Mouse (Mus musculus) small intestine, adult 2 months (tissue): ENCODE measurements at regions not wholly inside any gene's neighbourhood (a gene's known extent, or its start where the extent isn't known, plus 50 kb on each side); places are given as distances from the start of the nearest gene placed in this dataset.

Source experiments
- H3K27ac ChIP-seq: fragments of 200-500 bp; 2 replicates; pipeline ENCODE4 v1.5.1; 2012; ENCODE audit warnings: low read depth, low read length, control low read depth, inconsistent platforms; ENCODE audit not compliant: insufficient read depth
- H3K27me3 ChIP-seq: fragments of 200-500 bp; 2 replicates; pipeline ENCODE4 v1.6.1; 2012; ENCODE audit warnings: mild to moderate bottlenecking, moderate library complexity, low read length, inconsistent platforms; ENCODE audit not compliant: control insufficient read depth, insufficient read depth
- H3K36me3 ChIP-seq: fragments of 200-500 bp; 2 replicates; pipeline ENCODE4 v1.6.1; 2012; ENCODE audit warnings: mild to moderate bottlenecking, low read length, control low read depth, inconsistent platforms; ENCODE audit not compliant: control insufficient read depth, insufficient read depth
- H3K4me1 ChIP-seq: fragments of 200-500 bp; 2 replicates; pipeline ENCODE4 v1.6.1; 2012; ENCODE audit warnings: low read length, inconsistent platforms, mixed read lengths; ENCODE audit not compliant: control insufficient read depth, insufficient read depth, insufficient read length
- H3K4me3 ChIP-seq: fragments of 200-500 bp; 2 replicates; pipeline ENCODE4 v1.5.1; 2012; ENCODE audit warnings: low read depth, mild to moderate bottlenecking, control low read depth, inconsistent platforms, low read length, moderate library complexity
- CTCF ChIP-seq: fragments of 200-500 bp; IDR thresholded peaks from 2 replicates; pipeline ENCODE4 v1.5.1; 2012; ENCODE audit warnings: low read depth, mild to moderate bottlenecking, control low read depth, inconsistent platforms, low read length, moderate library complexity, mixed read lengths; ENCODE audit not compliant: insufficient replicate concordance, insufficient read length; ENCODE audit errors: extremely low read depth
- POLR2A ChIP-seq: fragments of 200-500 bp; IDR thresholded peaks from 2 replicates; pipeline ENCODE4 v1.6.1; 2012; ENCODE audit warnings: low read depth, mild to moderate bottlenecking, control low read depth, inconsistent platforms, low read length, moderate library complexity
- WGBS: fragments of 180-500 bp; shearing (Covaris S2); methylation state at CpG from one replicate; pipeline ENCODE4 v1.1.7; 2018; 5-methylcytosine and 5-hydroxymethylcytosine counted together

- TF ChIP-seq CTCF: no peak
- no peak for TF ChIP-seq POLR2A
- no peaks in the 10 kb centered on the region for H3K27me3 ChIP-seq
- no peak overlapping the region for H3K27ac ChIP-seq
- H3K4me3 ChIP-seq: no peak overlapping the region
- WGBS: 33% methylated on average over 5 of the region's 5 CpGs
- H3K4me1 ChIP-seq: peaks cover 9% of the 10 kb centered on the region
- H3K36me3 ChIP-seq: no peaks in the 10 kb centered on the region
Measured at GRCm38 (mm10) chr2:178709192-178709881, 279.0 kb downstream of the Cdh26 start.

DNA sequence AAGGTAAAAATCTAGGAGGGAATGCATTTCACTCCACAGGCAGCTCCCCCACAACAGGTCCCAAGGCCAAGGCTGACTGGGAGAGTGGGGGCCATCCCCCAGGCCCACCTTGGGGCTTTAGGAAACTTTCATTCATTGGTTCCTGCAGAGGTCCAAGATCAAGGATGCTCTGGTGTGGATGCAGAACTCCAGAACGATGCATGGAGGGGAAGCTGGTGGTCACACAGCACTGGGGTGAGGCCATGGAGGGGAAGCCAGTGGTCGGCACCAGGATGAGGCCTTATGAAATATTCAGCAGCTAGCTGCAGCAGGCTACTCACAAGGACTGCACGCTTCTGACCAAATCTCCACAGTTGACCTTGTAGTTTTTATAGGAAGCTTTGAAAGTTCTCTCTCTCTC is 279.7 kb downstream of the Cdh26 start:
- no peak for TF ChIP-seq CTCF
- TF ChIP-seq POLR2A: no peak
- Histone ChIP-seq H3K4me1 (peaks cover 9% of the 10 kb centered on the region), H3K27ac (no peak overlapping the region), H3K4me3 (no peak overlapping the region), H3K36me3 (no peaks in the 10 kb centered on the region), H3K27me3 (no peaks in the 10 kb centered on the region)
- WGBS: 77% methylated on average over 3 of the region's 3 CpGs

DNA sequence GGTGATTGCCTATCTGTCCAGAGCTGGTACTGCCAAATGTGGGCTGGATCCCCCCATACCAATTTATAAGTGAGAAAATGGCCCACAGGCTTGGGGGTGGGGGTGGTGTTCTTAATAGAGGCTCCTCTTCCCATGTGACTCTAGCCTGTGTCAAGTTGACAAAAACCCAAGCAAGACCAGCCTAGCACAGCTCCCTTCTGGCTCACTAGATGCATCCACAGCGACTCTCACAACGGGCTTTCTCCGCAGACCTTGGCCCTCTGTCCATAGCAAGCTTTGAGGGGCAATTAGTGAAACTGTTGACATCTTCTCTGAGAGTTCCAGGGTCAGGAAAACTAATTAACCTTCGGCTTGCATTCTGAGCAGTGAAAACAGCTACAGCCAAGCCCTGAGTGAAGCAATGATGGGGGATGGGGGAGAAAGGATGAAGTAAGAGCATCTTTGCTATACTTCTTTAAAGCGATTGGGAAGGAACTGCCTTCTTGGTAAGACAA is 281.3 kb downstream of the Cdh26 start:
- H3K27me3 ChIP-seq: no peaks in the 10 kb centered on the region
- peaks cover 9% of the 10 kb centered on the region for H3K4me1 ChIP-seq
- no peak overlapping the region for H3K27ac ChIP-seq
- no peaks in the 10 kb centered on the region for H3K36me3 ChIP-seq
- no peak for TF ChIP-seq CTCF
- no peak for TF ChIP-seq POLR2A
- 78% methylated on average over 5 of the region's 5 CpGs for WGBS
- H3K4me3 ChIP-seq: no peak overlapping the region

- whole genome bisulfite sequencing: 77% methylated on average over 9 of the region's 9 CpGs
- TF ChIP-seq POLR2A (no peak), CTCF (no peak)
Measured at GRCm38 (mm10) chr2:178712391-178712892, 282.1 kb downstream of the Cdh26 start.

DNA sequence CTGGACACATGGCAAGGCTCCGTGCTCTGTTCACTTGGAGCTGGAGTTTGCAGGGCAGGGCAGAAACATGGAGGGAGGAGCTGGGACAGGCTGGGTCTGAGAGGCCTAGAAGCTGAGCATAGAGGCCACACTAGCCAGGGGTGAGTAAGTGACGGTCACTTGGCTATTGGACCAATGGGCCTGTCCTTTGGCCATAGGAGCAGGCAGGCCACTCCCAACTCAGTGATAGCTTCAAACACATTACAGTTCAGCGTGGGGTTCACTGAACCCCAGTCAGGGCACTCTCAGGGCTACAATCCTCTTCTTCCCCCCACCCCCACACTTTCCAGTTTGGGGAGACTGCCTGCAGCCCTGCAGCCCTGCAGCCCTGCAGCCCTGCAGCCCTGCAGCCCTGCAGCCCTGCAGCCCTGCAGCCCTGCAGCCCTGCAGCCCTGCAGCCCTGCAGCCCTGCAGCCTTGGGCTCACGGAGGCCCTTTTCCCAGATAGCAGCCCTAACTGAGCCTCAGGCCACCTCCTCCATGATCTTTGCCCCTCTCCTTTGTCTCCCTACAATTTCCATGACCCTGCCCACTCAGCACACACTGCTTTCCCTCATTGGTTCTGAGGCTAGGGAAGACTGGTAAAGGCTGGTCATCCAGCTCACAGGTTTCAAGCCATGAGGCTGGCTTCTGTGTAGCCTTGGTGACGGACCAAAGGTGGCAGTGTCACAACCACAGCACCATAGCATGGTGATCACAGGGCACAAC is 285.3 kb downstream of the Cdh26 start:
- H3K4me3 ChIP-seq: no peak overlapping the region
- no peaks in the 10 kb centered on the region; the same call in 1 of the 2 replicates for H3K4me1 ChIP-seq
- H3K27me3 ChIP-seq: no peaks in the 10 kb centered on the region
- H3K36me3 ChIP-seq: no peaks in the 10 kb centered on the region
- H3K27ac ChIP-seq: no peak overlapping the region
- WGBS: 79% methylated on average over 5 of the region's 5 CpGs
- TF ChIP-seq CTCF (no peak), POLR2A (no peak)

More at GRCm38 (mm10) chr2:178712391-178712892, 282.1 kb downstream of the Cdh26 start:
- Histone ChIP-seq H3K27ac (no peak overlapping the region), H3K36me3 (no peaks in the 10 kb centered on the region), H3K4me3 (no peak overlapping the region), H3K27me3 (no peaks in the 10 kb centered on the region), H3K4me1 (peaks cover 9% of the 10 kb centered on the region)

DNA sequence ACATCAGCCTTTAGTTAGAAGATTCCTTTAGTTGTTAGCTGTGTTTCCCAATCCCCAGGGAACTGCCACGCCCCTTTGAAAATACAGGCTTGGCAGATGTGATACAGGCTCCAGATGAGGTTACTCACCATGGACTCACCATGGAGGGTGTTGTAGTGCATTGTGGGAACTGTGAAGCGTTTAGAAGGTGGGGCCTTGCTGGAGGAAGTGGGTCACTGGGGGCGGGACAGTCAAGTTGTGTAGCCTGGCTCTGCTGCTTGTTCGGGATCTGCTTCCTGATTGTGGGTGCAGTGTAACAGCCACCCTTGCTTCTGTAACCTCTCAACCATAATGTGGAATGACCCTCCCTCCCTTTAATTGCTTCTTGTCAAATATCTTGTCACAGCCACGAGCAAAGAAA is 287.7 kb downstream of the Cdh26 start:
- no peaks in the 10 kb centered on the region for H3K36me3 ChIP-seq
- TF ChIP-seq CTCF (no peak), POLR2A (no peak)
- no peaks in the 10 kb centered on the region; the same call in 1 of the 2 replicates for H3K4me1 ChIP-seq
- WGBS: 41% methylated on average over 5 of the region's 5 CpGs
- no peak overlapping the region for H3K27ac ChIP-seq
- H3K4me3 ChIP-seq: no peak overlapping the region
- H3K27me3 ChIP-seq: no peaks in the 10 kb centered on the region

- H3K4me1 ChIP-seq: no peaks in the 10 kb centered on the region
- WGBS: 44% methylated on average over 3 of the region's 3 CpGs
- no peaks in the 10 kb centered on the region for H3K36me3 ChIP-seq
- TF ChIP-seq CTCF: no peak
- TF ChIP-seq POLR2A: no peak
- no peak overlapping the region for H3K4me3 ChIP-seq
- no peaks in the 10 kb centered on the region for H3K27me3 ChIP-seq
- H3K27ac ChIP-seq: no peak overlapping the region
Measured at GRCm38 (mm10) chr2:178723455-178723854, 293.1 kb downstream of the Cdh26 start.
